Mouse (Mus musculus): Measurements from ENCODE around the gene Hamp. TPM values are rescaled to one million over a fixed set of nuclear protein-coding genes. Genes with fewer than 3 reads are reported as not detected.
A peak's percentile ranks its signal among the peaks of the same experiment; 100 is the strongest.

Hamp gene
- not detected in 2 replicates for polyA plus RNA-seq (2012)

GRCm38 (mm10) chr7:30943909-30944635 lies at the start of gene Hamp:
Gene Hamp, minus strand, starts transcription at chr7:30944032.
- H3K27me3 ChIP-seq (ENCODE audit: control insufficient read depth): no peaks in the 10 kb centered on the region
- TF ChIP-seq TAL1 (IDR thresholded peaks at IDR 0.05; ENCODE audit: low read length): no peak
- TF ChIP-seq GATA1 (IDR thresholded peaks at IDR 0.05; ENCODE audit: low read length): no peak
- H3K36me3 ChIP-seq (ENCODE audit: control insufficient read depth): peaks cover 28% of the 10 kb centered on the region
- no peaks in the 10 kb centered on the region for H3K9me3 ChIP-seq (ENCODE audit: control insufficient read depth, low read length)
- H3K4me1 ChIP-seq (ENCODE audit: control insufficient read depth): no peaks in the 10 kb centered on the region
- H3K4me3 ChIP-seq (replicated peaks): no peak within 1 kb of the TSS

GRCm38 (mm10) chr7:30992148-30992547 lies 48.3 kb upstream of the Hamp start:
- Histone ChIP-seq H3K9me3 (ENCODE audit: control insufficient read depth, low read length) (0 out of 2 replicates have a peak, but pooled peaks cover 2% of the 10 kb centered on the region), H3K4me3 (replicated peaks) (no peak overlapping the region), H3K36me3 (ENCODE audit: control insufficient read depth) (no peaks in the 10 kb centered on the region), H3K27me3 (ENCODE audit: control insufficient read depth) (no peaks in the 10 kb centered on the region), H3K4me1 (ENCODE audit: control insufficient read depth) (no peaks in the 10 kb centered on the region)
- no peak for TF ChIP-seq GATA1 (IDR thresholded peaks at IDR 0.05; ENCODE audit: low read length)
- TF ChIP-seq TAL1 (IDR thresholded peaks at IDR 0.05; ENCODE audit: low read length): no peak

GRCm38 (mm10) chr7:30988519-30989162 lies 44.8 kb upstream of the Hamp start:
- no peaks in the 10 kb centered on the region for H3K9me3 ChIP-seq (ENCODE audit: control insufficient read depth, low read length)
- H3K27me3 ChIP-seq (ENCODE audit: control insufficient read depth): no peaks in the 10 kb centered on the region
- no peaks in the 10 kb centered on the region for H3K36me3 ChIP-seq (ENCODE audit: control insufficient read depth)
- H3K4me3 ChIP-seq (replicated peaks): no peak overlapping the region
- TF ChIP-seq GATA1 (IDR thresholded peaks at IDR 0.05; ENCODE audit: low read length) (no peak), TAL1 (IDR thresholded peaks at IDR 0.05; ENCODE audit: low read length) (no peak)
- no peaks in the 10 kb centered on the region for H3K4me1 ChIP-seq (ENCODE audit: control insufficient read depth)

GRCm38 (mm10) chr7:30985357-30985756 lies 41.5 kb upstream of the Hamp start:
- Histone ChIP-seq H3K27me3 (ENCODE audit: control insufficient read depth) (no peaks in the 10 kb centered on the region), H3K9me3 (ENCODE audit: control insufficient read depth, low read length) (no peaks in the 10 kb centered on the region), H3K4me3 (replicated peaks) (no peak overlapping the region), H3K36me3 (ENCODE audit: control insufficient read depth) (no peaks in the 10 kb centered on the region), H3K4me1 (ENCODE audit: control insufficient read depth) (no peaks in the 10 kb centered on the region)
- TF ChIP-seq GATA1 (IDR thresholded peaks at IDR 0.05; ENCODE audit: low read length) (no peak), TAL1 (IDR thresholded peaks at IDR 0.05; ENCODE audit: low read length) (no peak)

GRCm38 (mm10) chr7:30981703-30982102 lies 37.9 kb upstream of the Hamp start:
- Histone ChIP-seq H3K9me3 (ENCODE audit: control insufficient read depth, low read length) (no peaks in the 10 kb centered on the region), H3K27me3 (ENCODE audit: control insufficient read depth) (no peaks in the 10 kb centered on the region), H3K36me3 (ENCODE audit: control insufficient read depth) (no peaks in the 10 kb centered on the region), H3K4me3 (replicated peaks) (no peak overlapping the region), H3K4me1 (ENCODE audit: control insufficient read depth) (no peaks in the 10 kb centered on the region)
- TF ChIP-seq GATA1 (IDR thresholded peaks at IDR 0.05; ENCODE audit: low read length): no peak
- no peak for TF ChIP-seq TAL1 (IDR thresholded peaks at IDR 0.05; ENCODE audit: low read length)

GRCm38 (mm10) chr7:30973501-30974289 lies 29.9 kb upstream of the Hamp start, which contains the start of gene Fam187b:
Gene Fam187b, plus strand, starts transcription at chr7:30973790.
- Histone ChIP-seq H3K4me1 (ENCODE audit: control insufficient read depth) (peaks cover 7% of the 10 kb centered on the region), H3K4me3 (replicated peaks) (peak within 1 kb of the TSS; percentile 55), H3K36me3 (ENCODE audit: control insufficient read depth) (peaks cover 2% of the 10 kb centered on the region; the same call in 1 of the 2 replicates), H3K9me3 (ENCODE audit: control insufficient read depth, low read length) (no peaks in the 10 kb centered on the region; the same call in 1 of the 2 replicates), H3K27me3 (ENCODE audit: control insufficient read depth) (peaks cover 23% of the 10 kb centered on the region)
- TF ChIP-seq TAL1 (IDR thresholded peaks at IDR 0.05; ENCODE audit: low read length) (no peak), GATA1 (IDR thresholded peaks at IDR 0.05; ENCODE audit: low read length) (no peak)

- H3K4me3 ChIP-seq (replicated peaks): peak within 1 kb of the TSS; percentile 55
- H3K36me3 ChIP-seq (ENCODE audit: control insufficient read depth): peaks cover 2% of the 10 kb centered on the region; the same call in 1 of the 2 replicates
- peaks cover 7% of the 10 kb centered on the region for H3K4me1 ChIP-seq (ENCODE audit: control insufficient read depth)
- H3K27me3 ChIP-seq (ENCODE audit: control insufficient read depth): peaks cover 23% of the 10 kb centered on the region
- H3K9me3 ChIP-seq (ENCODE audit: control insufficient read depth, low read length): no peaks in the 10 kb centered on the region; the same call in 1 of the 2 replicates
- TF ChIP-seq GATA1 (IDR thresholded peaks at IDR 0.05; ENCODE audit: low read length) (no peak), TAL1 (IDR thresholded peaks at IDR 0.05; ENCODE audit: low read length) (no peak)
Observed at GRCm38 (mm10) chr7:30973251-30973500, 29.3 kb upstream of the Hamp start, which contains the start of gene Lsr. Gene Lsr, minus strand, starts transcription at chr7:30973464.

- peaks cover 7% of the 10 kb centered on the region for H3K4me1 ChIP-seq (ENCODE audit: control insufficient read depth)
- peaks cover 2% of the 10 kb centered on the region; the same call in 1 of the 2 replicates for H3K36me3 ChIP-seq (ENCODE audit: control insufficient read depth)
- peaks cover 23% of the 10 kb centered on the region for H3K27me3 ChIP-seq (ENCODE audit: control insufficient read depth)
- TF ChIP-seq GATA1 (IDR thresholded peaks at IDR 0.05; ENCODE audit: low read length) (no peak), TAL1 (IDR thresholded peaks at IDR 0.05; ENCODE audit: low read length) (no peak)
- H3K4me3 ChIP-seq (replicated peaks): peak overlapping the region; percentile 55
- no peaks in the 10 kb centered on the region; the same call in 1 of the 2 replicates for H3K9me3 ChIP-seq (ENCODE audit: control insufficient read depth, low read length)
Observed at GRCm38 (mm10) chr7:30972426-30973250, 28.8 kb upstream of the Hamp start.

Data from erythroblast, embryonic 14.5 days (primary cell).